Mouse (Mus musculus) midbrain, embryonic 11.5 days (tissue): ENCODE measurements around the gene Lrrc10b. TPM values are rescaled to one million over a fixed set of nuclear protein-coding genes. Genes with fewer than 3 reads are reported as not detected.

ENCODE experiments used
- ATAC-seq: fragments of 200-750 bp; cut with Nextera tagmentation; 2 replicates; pipeline ENCODE4 v1.8.0; 2017; ENCODE audit warnings: moderate TSS enrichment, moderate library complexity; ENCODE audit not compliant: low FRiP score
- DNase-seq: peaks from one replicate; pipeline ENCODE4 v3.0.0; 2015; ENCODE audit warnings: low spot score; ENCODE audit errors: missing footprints
- H3K27ac ChIP-seq: fragments of 300-500 bp; sonication (generic); 2 replicates; pipeline ENCODE4 v1.5.1; 2014; ENCODE audit warnings: low read depth, low read length
- H3K27me3 ChIP-seq: fragments of 300-500 bp; sonication (generic); 2 replicates; pipeline ENCODE4 v1.6.1; 2014; ENCODE audit warnings: mild to moderate bottlenecking, low read length, moderate library complexity, mixed read lengths; ENCODE audit not compliant: control insufficient read depth, insufficient read depth
- H3K36me3 ChIP-seq: fragments of 300-500 bp; sonication (generic); 2 replicates; pipeline ENCODE4 v1.6.1; 2014; ENCODE audit warnings: mild to moderate bottlenecking, low read length, moderate library complexity, mixed read lengths; ENCODE audit not compliant: control insufficient read depth, insufficient read depth
- H3K4me1 ChIP-seq: fragments of 300-500 bp; sonication (generic); 2 replicates; pipeline ENCODE4 v1.6.1; 2014; ENCODE audit warnings: low read length; ENCODE audit not compliant: control insufficient read depth, insufficient read depth
- H3K4me2 ChIP-seq: fragments of 300-500 bp; sonication (generic); 2 replicates; pipeline ENCODE4 v1.6.1; 2014; ENCODE audit warnings: mild to moderate bottlenecking, moderate library complexity
- H3K4me3 ChIP-seq: fragments of 300-500 bp; sonication (generic); 2 replicates; pipeline ENCODE4 v1.5.1; 2014; ENCODE audit warnings: low read depth, low read length
- H3K9ac ChIP-seq: fragments of 300-500 bp; sonication (generic); 2 replicates; pipeline ENCODE4 v1.6.1; 2014; ENCODE audit warnings: low read length
- H3K9me3 ChIP-seq: fragments of 300-500 bp; sonication (generic); 2 replicates; pipeline ENCODE4 v1.6.1; 2016; ENCODE audit warnings: low read length; ENCODE audit not compliant: control insufficient read depth
- WGBS: fragments of 180-500 bp; shearing (Covaris S2); extraction: QIAGEN DNeasy Blood & Tissue Kit; methylation state at CpG from one replicate; pipeline ENCODE4 v1.1.7; 2014; 5-methylcytosine and 5-hydroxymethylcytosine counted together
- polyA plus RNA-seq: library from polyadenylated mRNA; unstranded; fragments of >200 nt; fragmentation: Nextera tagmentation; extraction: Ambion mirVana; gene quantifications from 2 replicates; pipeline ENCODE4 v1.2.1, GENCODE M21; 2014

Gene Lrrc10b
- polyA plus RNA-seq, 1 experiment from 2014 or later: 0.55 TPM

DNA sequence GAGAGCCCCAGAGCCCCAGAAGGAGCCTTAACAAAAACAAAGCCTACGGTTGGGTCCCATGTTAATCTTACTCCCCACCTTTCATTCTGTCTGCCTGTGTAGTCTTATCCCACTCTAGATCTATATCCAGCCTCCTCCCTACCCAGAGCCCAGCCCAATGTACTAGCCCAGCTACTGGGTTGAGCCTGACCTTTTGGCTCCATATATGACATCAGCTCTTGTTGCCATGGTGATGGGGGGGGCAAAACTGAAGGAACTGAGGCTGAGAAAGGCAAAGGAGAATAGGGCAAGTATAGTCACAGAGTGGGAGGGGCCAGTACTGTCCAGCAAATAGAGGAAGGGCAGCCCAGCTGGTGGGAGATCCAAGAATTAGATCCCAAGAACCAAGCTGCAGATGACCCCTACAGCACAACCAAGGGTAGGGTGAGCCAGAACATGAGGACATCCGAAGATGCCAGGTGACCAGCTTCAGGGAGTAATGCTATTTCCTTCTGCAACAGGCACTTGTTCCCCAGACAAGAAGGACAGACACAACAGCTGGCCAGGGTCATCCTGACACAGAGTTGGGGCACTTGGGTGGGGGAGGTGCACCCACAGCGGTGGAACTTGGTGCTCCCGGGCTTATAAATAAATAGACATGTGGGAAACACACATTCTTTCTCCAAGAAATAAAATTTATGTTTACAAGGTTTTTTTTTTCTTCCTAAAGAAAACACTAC, 2.4 kb downstream of the Lrrc10b start:
- Histone ChIP-seq H3K4me1 (peaks cover 7% of the 10 kb centered on the region; the same call in 1 of the 2 replicates), H3K4me2 (no peak overlapping the region), H3K27ac (no peak overlapping the region), H3K4me3 (no peak overlapping the region), H3K9ac (no peak overlapping the region), H3K36me3 (no peaks in the 10 kb centered on the region), H3K9me3 (no peaks in the 10 kb centered on the region), H3K27me3 (peaks cover 48% of the 10 kb centered on the region)
- DNase-seq (no peak), ATAC-seq (no peak)
- WGBS: 66% methylated on average over 4 of the region's 4 CpGs

DNA sequence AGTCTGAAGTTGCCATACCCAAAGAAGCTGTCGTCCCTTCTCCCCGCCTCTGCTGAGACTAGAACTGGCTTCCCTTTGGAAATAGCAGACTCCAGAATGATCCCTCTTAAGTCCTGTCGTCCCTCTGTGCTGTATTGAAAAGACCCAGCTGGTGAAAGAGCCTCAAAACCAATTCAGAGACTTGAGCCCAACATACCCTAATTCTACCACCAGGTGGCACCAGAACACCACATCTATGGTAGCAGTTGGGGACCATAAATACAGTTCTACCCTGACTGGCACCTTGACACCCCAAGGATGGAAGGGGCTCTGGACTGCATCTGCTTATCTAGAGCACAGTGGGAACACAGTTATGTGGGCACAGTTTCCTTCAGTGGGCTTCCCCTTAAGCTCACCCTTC, 7.6 kb downstream of the Lrrc10b start:
- Histone ChIP-seq H3K27ac (no peak overlapping the region), H3K9ac (no peak overlapping the region), H3K4me3 (no peak overlapping the region), H3K4me2 (no peak overlapping the region), H3K4me1 (peaks cover 2% of the 10 kb centered on the region; the same call in 1 of the 2 replicates), H3K9me3 (no peaks in the 10 kb centered on the region), H3K27me3 (peaks cover under 1% of the 10 kb centered on the region; the same call in 1 of the 2 replicates), H3K36me3 (no peaks in the 10 kb centered on the region)
- 0% methylated on average over 3 of the region's 3 CpGs for WGBS
- ATAC-seq (peak; percentile 43), DNase-seq (peak; percentile 99)

DNA sequence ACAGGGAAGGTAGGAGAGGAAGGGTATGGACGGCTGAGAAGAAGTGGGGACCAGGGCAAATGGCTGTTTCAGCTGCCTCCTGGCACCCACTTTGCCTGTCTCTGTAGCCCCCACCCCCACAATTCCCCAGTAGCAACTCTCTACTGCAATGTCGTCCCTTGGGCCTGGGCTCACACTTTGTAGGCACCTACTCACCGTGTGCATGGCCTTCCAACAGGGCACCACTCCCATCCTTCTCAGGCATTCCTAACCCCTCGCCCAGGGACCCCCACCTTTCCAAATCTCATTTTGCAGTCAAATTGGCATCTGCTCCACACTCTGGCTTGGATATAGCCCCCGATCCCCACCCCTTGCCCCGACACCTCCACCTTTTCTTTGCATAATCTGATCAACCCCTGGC, 8.1 kb downstream of the Lrrc10b start:
- ATAC-seq: peak; percentile 43
- Histone ChIP-seq H3K27me3 (no peaks in the 10 kb centered on the region; the same call in 1 of the 2 replicates), H3K9me3 (no peaks in the 10 kb centered on the region), H3K27ac (no peak overlapping the region), H3K36me3 (no peaks in the 10 kb centered on the region), H3K4me1 (peaks cover 2% of the 10 kb centered on the region; the same call in 1 of the 2 replicates), H3K4me3 (no peak overlapping the region), H3K9ac (no peak overlapping the region), H3K4me2 (no peak overlapping the region)
- 68% methylated on average over 6 of the region's 6 CpGs for WGBS
- DNase-seq: no peak

DNA sequence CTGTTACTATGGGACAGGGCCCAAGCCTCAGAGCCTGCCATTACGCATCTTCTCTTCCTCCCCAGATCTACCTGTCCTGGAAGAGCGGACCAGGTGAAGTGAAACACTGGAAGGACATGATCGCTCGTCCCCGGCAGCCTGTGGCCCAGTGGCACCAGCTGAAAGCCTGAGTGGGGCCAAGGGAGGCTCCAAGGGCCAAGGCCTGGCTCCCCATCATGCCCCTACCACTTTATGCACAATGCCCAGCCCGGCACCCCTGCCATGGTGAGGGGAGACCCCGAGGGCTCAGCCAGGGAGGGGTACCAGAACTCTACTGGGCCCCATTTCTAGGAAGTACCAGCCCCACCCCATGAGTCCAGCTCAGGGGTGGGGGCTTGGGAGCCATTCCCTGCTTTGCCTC, 9.0 kb downstream of the Lrrc10b start:
- Histone ChIP-seq H3K4me3 (no peak overlapping the region), H3K9me3 (no peaks in the 10 kb centered on the region), H3K4me1 (peaks cover 2% of the 10 kb centered on the region; the same call in 1 of the 2 replicates), H3K9ac (no peak overlapping the region), H3K4me2 (no peak overlapping the region), H3K27me3 (no peaks in the 10 kb centered on the region; the same call in 1 of the 2 replicates), H3K27ac (no peak overlapping the region), H3K36me3 (no peaks in the 10 kb centered on the region)
- ATAC-seq: no peak
- 91% methylated on average over 7 of the region's 7 CpGs for WGBS
- DNase-seq: no peak

DNA sequence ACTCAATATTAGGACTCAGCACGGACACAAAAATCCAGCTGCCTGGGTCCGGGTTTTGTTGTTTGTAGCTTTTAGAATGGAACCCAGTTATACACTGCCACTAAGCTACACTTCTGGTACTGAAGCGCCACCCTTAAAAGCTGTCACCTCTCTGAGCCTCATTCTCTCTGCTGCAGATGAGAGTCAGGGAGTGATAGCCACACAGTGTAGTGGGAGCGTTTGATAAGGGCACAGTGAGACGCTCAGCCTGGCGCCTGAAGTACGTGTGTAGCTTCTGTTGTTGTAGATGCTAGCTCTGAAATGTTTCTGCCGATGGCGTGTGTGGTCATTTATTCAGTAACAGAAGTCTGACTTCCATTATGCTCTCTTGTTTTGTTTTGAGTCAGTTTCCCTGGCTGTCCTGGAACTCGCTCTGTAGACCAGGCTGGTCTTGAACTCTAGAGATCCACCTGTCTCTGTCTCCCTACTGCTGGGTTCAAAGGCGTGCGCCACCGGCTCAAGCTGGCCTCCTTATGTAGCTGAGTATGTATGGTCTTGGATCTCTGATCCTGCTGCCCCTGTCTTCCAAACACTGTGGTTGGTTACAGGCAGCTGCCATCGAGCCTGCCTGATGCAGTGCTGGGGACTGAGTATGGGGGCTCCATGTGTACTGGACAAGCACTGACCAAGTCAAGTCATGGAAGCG, 12.4 kb downstream of the Lrrc10b start:
- Histone ChIP-seq H3K4me3 (no peak overlapping the region), H3K36me3 (no peaks in the 10 kb centered on the region), H3K9me3 (no peaks in the 10 kb centered on the region), H3K4me1 (0 out of 2 replicates have a peak, but pooled peaks cover under 1% of the 10 kb centered on the region), H3K4me2 (no peak overlapping the region), H3K9ac (no peak overlapping the region), H3K27me3 (no peaks in the 10 kb centered on the region), H3K27ac (no peak overlapping the region)
- DNase-seq (no peak), ATAC-seq (no peak)
- WGBS: 93% methylated on average over 15 of the region's 15 CpGs

DNA sequence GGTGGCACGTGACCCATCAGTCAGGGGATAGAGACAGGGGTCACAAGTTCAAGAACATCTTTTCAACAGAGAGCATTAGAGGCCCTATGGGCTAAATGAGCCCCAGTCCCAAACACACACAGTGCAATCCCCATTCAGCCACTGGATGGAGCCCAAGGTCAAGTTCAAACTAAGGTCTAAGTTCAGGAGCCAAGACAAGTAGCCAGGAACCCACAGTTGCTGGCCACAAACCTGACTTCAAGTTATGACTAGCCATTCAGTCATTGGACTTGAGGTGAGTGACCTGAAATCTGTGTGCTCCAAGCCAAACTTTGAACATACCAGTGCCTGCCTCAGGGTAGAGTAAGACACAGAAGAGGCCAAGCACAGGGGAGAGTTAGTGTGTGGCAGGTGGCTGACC, 19.8 kb downstream of the Lrrc10b start:
- Histone ChIP-seq H3K4me2 (no peak overlapping the region), H3K27me3 (no peaks in the 10 kb centered on the region), H3K4me1 (no peaks in the 10 kb centered on the region), H3K4me3 (no peak overlapping the region), H3K9me3 (no peaks in the 10 kb centered on the region), H3K36me3 (no peaks in the 10 kb centered on the region), H3K9ac (no peak overlapping the region), H3K27ac (no peak overlapping the region)
- no peak for DNase-seq
- WGBS: 68% methylated on average over 1 of the region's 1 CpGs
- no peak for ATAC-seq

DNA sequence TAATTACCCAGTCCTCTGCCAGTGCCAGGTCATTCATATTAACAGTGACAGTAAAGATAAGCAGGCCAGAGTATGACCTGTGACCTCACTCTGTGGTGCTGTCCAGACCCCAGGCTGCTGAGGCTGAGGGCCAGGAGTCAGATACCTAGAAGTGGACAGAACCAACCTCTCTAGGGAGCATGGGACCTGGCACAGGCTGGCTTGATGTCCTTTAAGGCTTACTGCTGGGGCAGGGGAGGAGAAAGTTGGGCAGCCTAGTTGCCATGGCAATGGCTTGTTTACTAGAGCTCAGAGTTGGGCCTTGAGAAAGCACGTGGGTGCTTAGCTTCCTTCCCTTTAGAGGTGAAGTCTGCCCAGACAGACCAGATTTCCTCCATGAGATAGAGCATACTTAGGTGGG, 20.5 kb downstream of the Lrrc10b start:
- Histone ChIP-seq H3K9me3 (no peaks in the 10 kb centered on the region), H3K4me1 (no peaks in the 10 kb centered on the region), H3K27ac (no peak overlapping the region), H3K9ac (no peak overlapping the region), H3K36me3 (no peaks in the 10 kb centered on the region), H3K4me2 (no peak overlapping the region), H3K27me3 (no peaks in the 10 kb centered on the region), H3K4me3 (no peak overlapping the region)
- 27% methylated on average over 1 of the region's 1 CpGs for WGBS
- ATAC-seq (peak; percentile 22; the same call in 1 of the 2 replicates), DNase-seq (peak; percentile 69)

DNA sequence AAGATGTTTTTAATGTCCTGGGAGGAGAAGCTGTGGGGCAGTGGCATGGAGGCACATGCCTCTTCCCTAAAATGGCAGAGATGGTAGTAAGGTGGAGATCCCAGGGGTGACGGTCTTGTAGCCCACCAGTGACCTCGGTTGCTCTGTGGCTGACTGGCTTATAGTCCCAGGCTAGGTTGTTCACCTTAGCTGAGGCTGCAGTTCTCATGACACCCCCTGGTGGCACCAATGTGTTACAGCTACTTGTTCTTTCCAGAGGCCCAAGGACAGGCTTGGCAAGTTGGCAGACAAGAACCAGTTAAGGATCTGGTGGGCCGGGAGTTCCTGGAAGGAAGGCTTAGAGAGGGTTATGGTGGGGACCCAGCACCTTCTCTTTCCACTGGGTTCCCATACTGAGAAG, 21.4 kb downstream of the Lrrc10b start:
- ATAC-seq: peak; percentile 59
- no peaks in the 10 kb centered on the region for H3K9me3 ChIP-seq

DNA sequence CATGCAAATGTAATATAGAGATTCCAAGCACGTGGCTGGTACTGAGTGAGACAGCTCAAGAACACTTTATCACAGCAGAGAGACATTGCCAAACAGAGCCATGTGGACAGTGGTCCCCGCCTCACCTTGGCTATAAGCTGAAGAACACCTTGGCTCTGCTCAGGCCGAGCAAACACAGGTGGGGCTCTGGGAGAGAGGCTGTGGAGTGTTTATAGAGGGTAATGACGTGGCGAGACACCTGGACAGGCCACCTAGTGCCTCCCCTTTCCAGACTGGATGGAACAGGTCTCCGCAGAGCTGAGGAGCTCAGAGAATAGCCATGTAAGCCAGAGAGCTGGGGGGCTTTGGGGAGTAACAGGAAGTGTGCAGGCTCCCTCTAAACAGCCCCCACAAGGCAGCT, 22.3 kb downstream of the Lrrc10b start:
- no peak for ATAC-seq
- Histone ChIP-seq H3K9me3 (no peaks in the 10 kb centered on the region), H3K27ac (no peak overlapping the region), H3K4me1 (no peaks in the 10 kb centered on the region; the same call in 1 of the 2 replicates), H3K27me3 (no peaks in the 10 kb centered on the region), H3K4me2 (no peak overlapping the region), H3K4me3 (no peak overlapping the region), H3K9ac (no peak overlapping the region), H3K36me3 (no peaks in the 10 kb centered on the region)
- DNase-seq: no peak
- 76% methylated on average over 6 of the region's 6 CpGs for WGBS

More for the DNA sequence above, 21.4 kb downstream of the Lrrc10b start:
- H3K27ac ChIP-seq: no peak overlapping the region
- no peak overlapping the region for H3K9ac ChIP-seq
- H3K4me2 ChIP-seq: no peak overlapping the region
- 42% methylated on average over 3 of the region's 3 CpGs for WGBS
- H3K4me1 ChIP-seq: no peaks in the 10 kb centered on the region; the same call in 1 of the 2 replicates
- no peak overlapping the region for H3K4me3 ChIP-seq
- DNase-seq: peak; percentile 91
- H3K27me3 ChIP-seq: no peaks in the 10 kb centered on the region
- no peaks in the 10 kb centered on the region for H3K36me3 ChIP-seq
